Mouse (Mus musculus) liver, embryonic 13.5 days (tissue): ENCODE data around the gene Aif1. TPM values are rescaled to one million over a fixed set of nuclear protein-coding genes. Genes with fewer than 3 reads are reported as not detected.
"Not testable (repeated sequence)": the region's sequence is repeated elsewhere in the genome, so short reads cannot be mapped to it uniquely, and the experiment has no call there.

Source experiments
- ATAC-seq: fragments of 200-750 bp; cut with Nextera tagmentation; 2 replicates; pipeline ENCODE4 v1.8.0; 2017; ENCODE audit warnings: low read depth, mild to moderate bottlenecking, moderate number of reproducible peaks, moderate library complexity
- DNase-seq: peaks from one replicate; pipeline ENCODE4 v3.0.0; 2022
- H3K27ac ChIP-seq: fragments of 300-500 bp; sonication (generic); 2 replicates; pipeline ENCODE4 v1.5.1; 2015; ENCODE audit warnings: moderate library complexity, mild to moderate bottlenecking, inconsistent platforms
- H3K27me3 ChIP-seq: fragments of 300-500 bp; sonication (generic); 2 replicates; pipeline ENCODE4 v1.6.1; 2015; ENCODE audit warnings: mild to moderate bottlenecking, inconsistent platforms
- H3K36me3 ChIP-seq: fragments of 300-500 bp; sonication (generic); 2 replicates; pipeline ENCODE4 v1.6.1; 2015; ENCODE audit warnings: mild to moderate bottlenecking, inconsistent platforms
- H3K4me1 ChIP-seq: fragments of 300-500 bp; sonication (generic); replicated peaks from 2 replicates; pipeline ENCODE4 v1.6.1; 2015; ENCODE audit warnings: inconsistent platforms
- H3K4me2 ChIP-seq: fragments of 300-500 bp; sonication (generic); 2 replicates; pipeline ENCODE4 v1.6.1; 2015; ENCODE audit warnings: inconsistent platforms, mild to moderate bottlenecking, moderate library complexity
- H3K4me3 ChIP-seq: fragments of 300-500 bp; sonication (generic); replicated peaks from 2 replicates; pipeline ENCODE4 v1.5.1; 2015; ENCODE audit warnings: mild to moderate bottlenecking, inconsistent platforms
- H3K9ac ChIP-seq: fragments of 300-500 bp; sonication (generic); 2 replicates; pipeline ENCODE4 v1.6.1; 2015; ENCODE audit warnings: mild to moderate bottlenecking, inconsistent platforms
- H3K9me3 ChIP-seq: fragments of 300-500 bp; sonication (generic); replicated peaks from 2 replicates; pipeline ENCODE4 v1.6.1; 2016; ENCODE audit warnings: inconsistent platforms
- WGBS: fragments of 180-500 bp; shearing (Covaris S2); methylation state at CpG from one replicate; pipeline ENCODE4 v1.1.7; 2015; ENCODE audit not compliant: insufficient replicate concordance; 5-methylcytosine and 5-hydroxymethylcytosine counted together
- polyA plus RNA-seq: library from polyadenylated mRNA; unstranded; fragments of >200 nt; fragmentation: Nextera tagmentation; extraction: Ambion mirVana; gene quantifications from 2 replicates; pipeline ENCODE4 v1.2.1, GENCODE M21; 2015

Gene Aif1
- polyA plus RNA-seq, 1 experiment from 2014 or later: 17.4 TPM

- peak within 1 kb of the TSS; percentile 81 for H3K9ac ChIP-seq
- H3K9me3 ChIP-seq: no peaks in the 10 kb centered on the region
- peak within 1 kb of the TSS; percentile 92 for H3K4me2 ChIP-seq
- DNase-seq (peak; percentile 90), ATAC-seq (peak; percentile 90)
- H3K4me1 ChIP-seq: peaks cover 45% of the 10 kb centered on the region
- H3K36me3 ChIP-seq: peaks cover 27% of the 10 kb centered on the region
- peak within 1 kb of the TSS; percentile 89 for H3K27ac ChIP-seq
- WGBS: under 1% methylated on average over 66 of the region's 66 CpGs
- peak within 1 kb of the TSS; percentile 87 for H3K4me3 ChIP-seq
- no peaks in the 10 kb centered on the region for H3K27me3 ChIP-seq
Measured at GRCm38 (mm10) chr17:35134801-35135590, 40.9 kb downstream of the Aif1 start, which contains the start of gene Bag6. Gene Bag6 (plus strand): TSS chr17:35135178.

- WGBS: 87% methylated on average over 7 of the region's 7 CpGs
- ATAC-seq: no peak
Measured at GRCm38 (mm10) chr17:35133517-35133916, 42.4 kb downstream of the Aif1 start.

GRCm38 (mm10) chr17:35132174-35132560 lies 43.7 kb downstream of the Aif1 start:
- Histone ChIP-seq H3K4me2 (0 out of 2 replicates have a peak overlapping the region, but pooled peaks have one; percentile 10), H3K27me3 (no peaks in the 10 kb centered on the region), H3K36me3 (peaks cover 21% of the 10 kb centered on the region), H3K9ac (no peak overlapping the region), H3K27ac (peak overlapping the region; percentile 71), H3K9me3 (no peaks in the 10 kb centered on the region), H3K4me3 (no peak overlapping the region), H3K4me1 (peaks cover 59% of the 10 kb centered on the region)
- DNase-seq: no peak
- ATAC-seq: no peak
- WGBS: 71% methylated on average over 3 of the region's 3 CpGs

More at GRCm38 (mm10) chr17:35133517-35133916, 42.4 kb downstream of the Aif1 start:
- peaks cover 20% of the 10 kb centered on the region for H3K36me3 ChIP-seq
- H3K9ac ChIP-seq: 0 out of 2 replicates have a peak overlapping the region, but pooled peaks have one; percentile 81
- H3K4me2 ChIP-seq: peak overlapping the region; percentile 92; the same call in 1 of the 2 replicates
- H3K4me1 ChIP-seq: peaks cover 56% of the 10 kb centered on the region
- H3K4me3 ChIP-seq: no peak overlapping the region
- H3K27ac ChIP-seq: no peak overlapping the region
- H3K27me3 ChIP-seq: no peaks in the 10 kb centered on the region
- no peaks in the 10 kb centered on the region for H3K9me3 ChIP-seq
- no peak for DNase-seq

- Histone ChIP-seq H3K4me1 (peaks cover 59% of the 10 kb centered on the region), H3K9ac (peak within 1 kb of the TSS; percentile 50), H3K36me3 (peaks cover 21% of the 10 kb centered on the region), H3K27ac (peak within 1 kb of the TSS; percentile 71), H3K9me3 (no peaks in the 10 kb centered on the region), H3K4me2 (peak within 1 kb of the TSS; percentile 59), H3K4me3 (peak within 1 kb of the TSS; percentile 51), H3K27me3 (no peaks in the 10 kb centered on the region)
- DNase-seq (no peak), ATAC-seq (no peak)
- 68% methylated on average over 15 of the region's 15 CpGs for WGBS
Measured at GRCm38 (mm10) chr17:35131500-35132173, 44.2 kb downstream of the Aif1 start, which contains the start of gene Apom. Gene Apom (minus strand): TSS chr17:35132050.

- 72% methylated on average over 8 of the region's 8 CpGs for WGBS
- H3K27ac ChIP-seq: peak overlapping the region; percentile 53
- H3K36me3 ChIP-seq: peaks cover 21% of the 10 kb centered on the region
- H3K9me3 ChIP-seq: no peaks in the 10 kb centered on the region
- H3K9ac ChIP-seq: peak overlapping the region; percentile 50
- no peak for ATAC-seq
- no peak for DNase-seq
- H3K27me3 ChIP-seq: no peaks in the 10 kb centered on the region
- H3K4me3 ChIP-seq: peak overlapping the region; percentile 51
- peaks cover 58% of the 10 kb centered on the region for H3K4me1 ChIP-seq
- H3K4me2 ChIP-seq: peak overlapping the region; percentile 59
Measured at GRCm38 (mm10) chr17:35131038-35131437, 44.8 kb downstream of the Aif1 start.

- Histone ChIP-seq H3K4me2 (0 out of 2 replicates have a peak overlapping the region, but pooled peaks have one; percentile 59), H3K27me3 (no peaks in the 10 kb centered on the region), H3K9me3 (no peaks in the 10 kb centered on the region), H3K4me1 (peaks cover 70% of the 10 kb centered on the region), H3K4me3 (no peak overlapping the region), H3K36me3 (peaks cover 31% of the 10 kb centered on the region), H3K27ac (no peak overlapping the region), H3K9ac (no peak overlapping the region)
- DNase-seq (no peak), ATAC-seq (no peak)
- WGBS: 68% methylated on average over 11 of the region's 11 CpGs
Measured at GRCm38 (mm10) chr17:35128996-35129395, 46.9 kb downstream of the Aif1 start.

- peak overlapping the region; percentile 70 for H3K4me3 ChIP-seq
- DNase-seq: no peak
- peak overlapping the region; percentile 91 for H3K4me2 ChIP-seq
- no peak for ATAC-seq
- H3K4me1 ChIP-seq: peaks cover 72% of the 10 kb centered on the region
- WGBS: 44% methylated on average over 13 of the region's 13 CpGs
- peak overlapping the region; percentile 91 for H3K27ac ChIP-seq
- H3K36me3 ChIP-seq: peaks cover 41% of the 10 kb centered on the region
- peak overlapping the region; percentile 84 for H3K9ac ChIP-seq
- no peaks in the 10 kb centered on the region for H3K9me3 ChIP-seq
- H3K27me3 ChIP-seq: no peaks in the 10 kb centered on the region
Measured at GRCm38 (mm10) chr17:35127017-35127416, 48.9 kb downstream of the Aif1 start.

GRCm38 (mm10) chr17:35126206-35126611 lies 49.7 kb downstream of the Aif1 start, which contains the start of gene D17H6S53E:
Gene D17H6S53E (plus strand): TSS chr17:35126373.
- DNase-seq (peak; percentile 75), ATAC-seq (peak; percentile 80)
- Histone ChIP-seq H3K27me3 (no peaks in the 10 kb centered on the region), H3K4me2 (peak within 1 kb of the TSS; percentile 91), H3K9me3 (no peaks in the 10 kb centered on the region), H3K36me3 (peaks cover 41% of the 10 kb centered on the region), H3K4me1 (peaks cover 73% of the 10 kb centered on the region), H3K27ac (peak within 1 kb of the TSS; percentile 91), H3K4me3 (peak within 1 kb of the TSS; percentile 70), H3K9ac (peak within 1 kb of the TSS; percentile 84)
- WGBS: under 1% methylated on average over 36 of the region's 36 CpGs

- WGBS: 31% methylated on average over 6 of the region's 6 CpGs
- no peak for DNase-seq
Measured at GRCm38 (mm10) chr17:35125578-35125977, 50.3 kb downstream of the Aif1 start.

GRCm38 (mm10) chr17:35125081-35125480 lies 50.8 kb downstream of the Aif1 start:
- no peak for ATAC-seq
- Histone ChIP-seq H3K9ac (peak overlapping the region; percentile 84), H3K4me1 (peaks cover 68% of the 10 kb centered on the region), H3K27ac (peak overlapping the region; percentile 91), H3K27me3 (no peaks in the 10 kb centered on the region), H3K36me3 (peaks cover 35% of the 10 kb centered on the region), H3K4me2 (peak overlapping the region; percentile 91), H3K9me3 (no peaks in the 10 kb centered on the region), H3K4me3 (no peak overlapping the region; the same call in 1 of the 2 replicates)
- DNase-seq: no peak
- 74% methylated on average over 1 of the region's 1 CpGs for WGBS

More at GRCm38 (mm10) chr17:35125578-35125977, 50.3 kb downstream of the Aif1 start:
- Histone ChIP-seq H3K4me2 (peak overlapping the region; percentile 91), H3K27me3 (no peaks in the 10 kb centered on the region), H3K9me3 (no peaks in the 10 kb centered on the region), H3K4me3 (peak overlapping the region; percentile 70), H3K4me1 (peaks cover 67% of the 10 kb centered on the region), H3K27ac (peak overlapping the region; percentile 91), H3K9ac (peak overlapping the region; percentile 84), H3K36me3 (peaks cover 40% of the 10 kb centered on the region)
- ATAC-seq: no peak

- Histone ChIP-seq H3K4me1 (peaks cover 68% of the 10 kb centered on the region), H3K36me3 (peaks cover 31% of the 10 kb centered on the region)
- WGBS: 84% methylated on average over 12 of the region's 12 CpGs
- H3K4me3 ChIP-seq, ATAC-seq, H3K27me3 ChIP-seq, DNase-seq, H3K27ac ChIP-seq, H3K4me2 ChIP-seq, H3K9ac ChIP-seq, H3K9me3 ChIP-seq: not testable (repeated sequence)
Measured at GRCm38 (mm10) chr17:35124261-35124896, 51.5 kb downstream of the Aif1 start.
